Mouse (Mus musculus): ENCODE results near the gene Hsdl1. TPM values are rescaled to one million over a fixed set of nuclear protein-coding genes. Genes with fewer than 3 reads are reported as not detected.

The Hsdl1 gene
- polyA plus RNA-seq, 1 experiment from 2014 or later: 200 TPM

- no peak for DNase-seq (ENCODE audit: low spot score)
Observed at GRCm38 (mm10) chr8:119531397-119531796, 43.6 kb downstream of the Hsdl1 start.

GRCm38 (mm10) chr8:119530937-119531336 is 44.0 kb downstream of the Hsdl1 start:
- DNase-seq (ENCODE audit: low spot score): no peak

GRCm38 (mm10) chr8:119528762-119529161 is 46.2 kb downstream of the Hsdl1 start:
- no peak for DNase-seq (ENCODE audit: low spot score)

GRCm38 (mm10) chr8:119520102-119520501 is 54.9 kb downstream of the Hsdl1 start:
- no peak for DNase-seq (ENCODE audit: low spot score)

GRCm38 (mm10) chr8:119516674-119517073 is 58.3 kb downstream of the Hsdl1 start:
- DNase-seq (ENCODE audit: low spot score): no peak

- DNase-seq (ENCODE audit: low spot score): no peak
Observed at GRCm38 (mm10) chr8:119515767-119516166, 59.2 kb downstream of the Hsdl1 start.

- DNase-seq (ENCODE audit: low spot score): no peak
Observed at GRCm38 (mm10) chr8:119514940-119515339, 60.0 kb downstream of the Hsdl1 start.

- DNase-seq (ENCODE audit: low spot score): no peak
Observed at GRCm38 (mm10) chr8:119513405-119513804, 61.6 kb downstream of the Hsdl1 start.

Other genes with a start within 250 kb of the Hsdl1 start
- gene Hsbp1, start 230.7 kb downstream of the Hsdl1 start, polyA plus RNA-seq (2015; fragmentation: Nextera tagmentation; extraction: Ambion mirVana): 244 and 246 TPM in 2 replicates
- gene Mlycd, start 180.3 kb downstream of the Hsdl1 start, polyA plus RNA-seq (2015; fragmentation: Nextera tagmentation; extraction: Ambion mirVana): 11.6 and 13.4 TPM in 2 replicates
- gene Osgin1, start 141.1 kb downstream of the Hsdl1 start, polyA plus RNA-seq (2015; fragmentation: Nextera tagmentation; extraction: Ambion mirVana): 1.4 and 1.6 TPM in 2 replicates
- gene Necab2, start 128.5 kb downstream of the Hsdl1 start, polyA plus RNA-seq (2015; fragmentation: Nextera tagmentation; extraction: Ambion mirVana): 0.12 TPM in 2 replicates
- gene Slc38a8, start 73.5 kb downstream of the Hsdl1 start, polyA plus RNA-seq (2015; fragmentation: Nextera tagmentation; extraction: Ambion mirVana): 0.18 TPM in 1 of 2 replicates, not detected in the other
- 88.5 and 92.3 TPM in 2 replicates for gene Mbtps1, start 16.4 kb downstream of the Hsdl1 start, polyA plus RNA-seq (2015; fragmentation: Nextera tagmentation; extraction: Ambion mirVana)
- gene Dnaaf1, start 52 bp upstream of the Hsdl1 start, polyA plus RNA-seq (2015; fragmentation: Nextera tagmentation; extraction: Ambion mirVana): 1.6 and 1.7 TPM in 2 replicates
- gene Taf1c, start 30.0 kb upstream of the Hsdl1 start, polyA plus RNA-seq (2015; fragmentation: Nextera tagmentation; extraction: Ambion mirVana): 29.5 and 29.8 TPM in 2 replicates
- gene Adad2, start 37.6 kb upstream of the Hsdl1 start, polyA plus RNA-seq (2015; fragmentation: Nextera tagmentation; extraction: Ambion mirVana): not detected in 2 replicates
- 0.04 and 0.07 TPM in 2 replicates for gene Kcng4, start 60.5 kb upstream of the Hsdl1 start, polyA plus RNA-seq (2015; fragmentation: Nextera tagmentation; extraction: Ambion mirVana)
- gene Wfdc1, start 91.2 kb upstream of the Hsdl1 start, polyA plus RNA-seq (2015; fragmentation: Nextera tagmentation; extraction: Ambion mirVana): 0.91 and 0.99 TPM in 2 replicates
- gene Atp2c2, start 124.8 kb upstream of the Hsdl1 start, polyA plus RNA-seq (2015; fragmentation: Nextera tagmentation; extraction: Ambion mirVana): 0.27 and 0.29 TPM in 2 replicates
- 9.0 and 9.2 TPM in 2 replicates for gene Tldc1, start 203.2 kb upstream of the Hsdl1 start, polyA plus RNA-seq (2015; fragmentation: Nextera tagmentation; extraction: Ambion mirVana)